Mouse (Mus musculus) intestine, embryonic 14.5 days (tissue): ENCODE measurements around the gene Tlcd2. TPM values are rescaled to one million over a fixed set of nuclear protein-coding genes. Genes with fewer than 3 reads are reported as not detected.
A peak's percentile ranks its signal among the peaks of the same experiment; 100 is the strongest.

ENCODE experiments used
- ATAC-seq: fragments of 200-750 bp; cut with Nextera tagmentation; replicated peaks from 2 replicates; pipeline ENCODE4 v1.8.0; 2017; ENCODE audit warnings: low read depth, moderate number of reproducible peaks, moderate TSS enrichment, moderate library complexity; ENCODE audit not compliant: low FRiP score, low TSS enrichment
- DNase-seq: peaks from one replicate; pipeline ENCODE4 v3.0.0-alpha.2; 2018; ENCODE audit warnings: low spot score
- H3K27ac ChIP-seq: fragments of 300-500 bp; sonication (generic); 2 replicates; pipeline ENCODE4 v1.5.1; 2014; ENCODE audit warnings: low read depth, mild to moderate bottlenecking, control low read depth
- H3K27me3 ChIP-seq: fragments of 300-500 bp; sonication (generic); replicated peaks from 2 replicates; pipeline ENCODE4 v1.6.1; 2014; ENCODE audit warnings: low read length, control low read depth; ENCODE audit not compliant: control insufficient read depth, insufficient read depth
- H3K36me3 ChIP-seq: fragments of 300-500 bp; sonication (generic); 2 replicates; pipeline ENCODE4 v1.6.1; 2014; ENCODE audit warnings: low read length, control low read depth; ENCODE audit not compliant: control insufficient read depth, insufficient read depth
- H3K4me1 ChIP-seq: fragments of 300-500 bp; sonication (generic); replicated peaks from 2 replicates; pipeline ENCODE4 v1.6.1; 2014; ENCODE audit warnings: low read length, control low read depth, mixed read lengths; ENCODE audit not compliant: control insufficient read depth, insufficient read depth
- H3K4me2 ChIP-seq: fragments of 300-500 bp; sonication (generic); 2 replicates; pipeline ENCODE4 v1.6.1; 2014; ENCODE audit warnings: low read length
- H3K4me3 ChIP-seq: fragments of 300-500 bp; sonication (generic); 2 replicates; pipeline ENCODE4 v1.5.1; 2014; ENCODE audit warnings: low read depth, low read length, control low read depth, mixed read lengths
- H3K9ac ChIP-seq: fragments of 300-500 bp; sonication (generic); 2 replicates; pipeline ENCODE4 v1.6.1; 2014; ENCODE audit warnings: mild to moderate bottlenecking, low read length
- H3K9me3 ChIP-seq: fragments of 300-500 bp; sonication (generic); 2 replicates; pipeline ENCODE4 v1.6.1; 2016; ENCODE audit warnings: low read length, control low read depth; ENCODE audit not compliant: control insufficient read depth
- WGBS: fragments of 180-500 bp; shearing (Covaris S2); extraction: QIAGEN DNeasy Blood & Tissue Kit; methylation state at CpG from one replicate; pipeline ENCODE4 v1.1.7; 2014; 5-methylcytosine and 5-hydroxymethylcytosine counted together
- polyA plus RNA-seq: library from polyadenylated mRNA; unstranded; fragments of >200 nt; fragmentation: Nextera tagmentation; extraction: Ambion mirVana; gene quantifications from 2 replicates; pipeline ENCODE4 v1.2.1, GENCODE M21; 2014

Gene Tlcd2
- polyA plus RNA-seq, 1 experiment from 2014 or later, result 22.4 TPM

DNA sequence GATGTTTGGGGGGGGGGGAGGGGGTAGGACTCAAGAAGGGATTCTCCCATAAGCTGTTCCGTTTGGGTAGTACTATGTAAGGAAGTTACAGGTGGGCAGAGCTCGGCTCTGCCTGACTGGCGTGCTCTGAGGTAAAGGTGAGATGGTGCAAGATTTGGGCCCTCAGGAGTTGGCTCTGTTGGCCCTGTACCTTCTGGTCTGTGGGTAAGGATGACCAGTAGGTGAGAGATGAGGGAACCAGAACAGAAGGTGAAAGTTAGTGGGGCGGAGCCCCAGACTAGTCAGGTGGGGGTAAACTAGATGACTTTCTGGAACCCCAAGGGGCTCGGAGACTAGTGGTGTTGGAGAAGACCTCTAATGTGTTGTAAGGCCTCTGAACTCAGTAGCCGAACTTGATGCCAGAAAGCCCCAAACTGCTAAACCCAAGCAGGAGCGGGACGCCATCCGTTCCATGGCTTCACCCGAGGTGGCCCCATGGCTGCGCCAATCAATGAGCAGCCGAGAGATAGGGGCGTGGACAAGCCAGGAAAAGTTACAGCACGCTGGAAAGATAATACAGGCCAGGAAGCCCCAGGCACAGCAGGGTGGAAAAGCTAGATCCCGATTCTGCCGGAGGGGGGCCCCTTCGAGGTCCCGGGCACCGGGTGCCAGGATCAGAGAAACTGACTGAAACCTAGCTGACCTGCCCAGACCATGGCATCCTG lies 6.1 kb downstream of the Tlcd2 start:
- H3K4me3 ChIP-seq, result peak overlapping the region; percentile 53
- H3K36me3 ChIP-seq, result 0 out of 2 replicates have a peak, but pooled peaks cover 5% of the 10 kb centered on the region
- peak overlapping the region; percentile 38; the same call in 1 of the 2 replicates for H3K27ac ChIP-seq
- H3K27me3 ChIP-seq, result no peaks in the 10 kb centered on the region
- H3K9me3 ChIP-seq, result 0 out of 2 replicates have a peak, but pooled peaks cover 3% of the 10 kb centered on the region
- WGBS, result 14% methylated on average over 19 of the region's 19 CpGs
- H3K4me2 ChIP-seq, result peak overlapping the region; percentile 88
- peaks cover 19% of the 10 kb centered on the region for H3K4me1 ChIP-seq
- ATAC-seq (peak; percentile 81), DNase-seq (peak; percentile 81)
- H3K9ac ChIP-seq, result peak overlapping the region; percentile 67

GRCm38 (mm10) chr11:75468410-75468809 lies 6.9 kb downstream of the Tlcd2 start:
- H3K9me3 ChIP-seq, result 0 out of 2 replicates have a peak, but pooled peaks cover 3% of the 10 kb centered on the region
- no peak overlapping the region for H3K27ac ChIP-seq
- peak overlapping the region; percentile 88 for H3K4me2 ChIP-seq
- WGBS, result 64% methylated on average over 7 of the region's 7 CpGs
- peak overlapping the region; percentile 67 for H3K9ac ChIP-seq
- DNase-seq, result no peak
- peaks cover 12% of the 10 kb centered on the region; the same call in 1 of the 2 replicates for H3K4me1 ChIP-seq
- peak overlapping the region; percentile 53 for H3K4me3 ChIP-seq
- 0 out of 2 replicates have a peak, but pooled peaks cover 5% of the 10 kb centered on the region for H3K36me3 ChIP-seq
- H3K27me3 ChIP-seq, result no peaks in the 10 kb centered on the region
- ATAC-seq, result peak; percentile 26; the same call in 1 of the 2 replicates

DNA sequence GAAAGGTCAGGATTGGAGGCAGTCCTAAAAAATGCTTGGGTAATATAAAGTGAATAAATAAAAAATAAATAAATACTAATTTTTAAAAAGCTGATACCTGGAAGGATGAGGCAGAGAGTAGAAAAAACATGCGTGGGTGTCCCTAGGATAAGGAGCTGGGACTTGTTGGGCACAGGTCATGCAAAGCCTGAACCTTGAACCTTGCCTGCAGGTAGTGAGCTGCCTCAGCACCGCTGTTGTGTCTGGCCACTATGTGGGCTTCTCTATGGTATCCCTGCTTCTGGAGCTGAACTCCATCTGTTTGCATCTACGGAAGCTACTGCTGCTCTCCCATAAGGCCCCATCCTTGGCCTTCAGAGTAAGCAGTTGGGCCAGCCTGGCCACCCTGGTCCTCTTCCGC lies 7.7 kb downstream of the Tlcd2 start:
- 0 out of 2 replicates have a peak, but pooled peaks cover 3% of the 10 kb centered on the region for H3K9me3 ChIP-seq
- no peak for ATAC-seq
- no peak overlapping the region for H3K27ac ChIP-seq

GRCm38 (mm10) chr11:75470675-75471074 lies 9.2 kb downstream of the Tlcd2 start:
- Histone ChIP-seq H3K4me3 (no peak overlapping the region), H3K4me2 (no peak overlapping the region), H3K9ac (no peak overlapping the region), H3K27me3 (no peaks in the 10 kb centered on the region), H3K27ac (no peak overlapping the region), H3K36me3 (0 out of 2 replicates have a peak, but pooled peaks cover 1% of the 10 kb centered on the region), H3K9me3 (0 out of 2 replicates have a peak, but pooled peaks cover 3% of the 10 kb centered on the region), H3K4me1 (0 out of 2 replicates have a peak, but pooled peaks cover 8% of the 10 kb centered on the region)
- 84% methylated on average over 3 of the region's 3 CpGs for WGBS
- ATAC-seq, result no peak
- DNase-seq, result no peak

More for the DNA sequence above, 7.7 kb downstream of the Tlcd2 start:
- Histone ChIP-seq H3K4me1 (0 out of 2 replicates have a peak, but pooled peaks cover 8% of the 10 kb centered on the region), H3K4me2 (no peak overlapping the region), H3K36me3 (0 out of 2 replicates have a peak, but pooled peaks cover 5% of the 10 kb centered on the region), H3K27me3 (no peaks in the 10 kb centered on the region), H3K4me3 (no peak overlapping the region), H3K9ac (no peak overlapping the region)
- 90% methylated on average over 4 of the region's 4 CpGs for WGBS
- no peak for DNase-seq

DNA sequence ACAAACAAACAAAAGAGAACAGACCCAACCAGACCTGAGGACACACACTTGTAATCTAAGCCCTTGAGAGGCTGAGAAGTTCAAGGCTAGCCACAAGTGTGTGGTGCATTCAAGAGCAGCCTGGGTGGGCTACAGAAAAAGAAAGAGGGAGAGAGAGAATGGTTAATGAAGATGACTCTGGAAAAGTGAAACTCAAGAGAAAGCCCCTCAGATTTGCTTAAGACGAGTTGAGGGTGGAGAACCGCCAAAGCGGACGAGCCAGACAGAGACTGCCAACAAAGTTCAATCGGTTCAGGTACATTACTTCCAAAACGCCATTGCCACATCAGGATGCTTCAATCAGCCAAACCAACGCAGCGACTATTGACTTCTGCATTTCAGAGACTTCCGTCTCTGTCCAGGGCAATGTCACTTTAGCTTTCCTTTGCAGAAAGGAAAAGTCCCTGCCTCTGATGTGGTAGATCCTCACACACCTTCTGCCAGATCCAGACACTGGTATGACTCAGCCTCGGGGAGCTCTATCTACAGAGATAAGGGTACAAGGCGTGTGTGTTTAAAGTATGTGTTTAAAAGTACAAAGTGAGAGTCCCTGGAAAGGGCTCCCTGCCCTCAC lies 11.1 kb downstream of the Tlcd2 start:
- 78% methylated on average over 11 of the region's 11 CpGs for WGBS
- DNase-seq, result no peak

DNA sequence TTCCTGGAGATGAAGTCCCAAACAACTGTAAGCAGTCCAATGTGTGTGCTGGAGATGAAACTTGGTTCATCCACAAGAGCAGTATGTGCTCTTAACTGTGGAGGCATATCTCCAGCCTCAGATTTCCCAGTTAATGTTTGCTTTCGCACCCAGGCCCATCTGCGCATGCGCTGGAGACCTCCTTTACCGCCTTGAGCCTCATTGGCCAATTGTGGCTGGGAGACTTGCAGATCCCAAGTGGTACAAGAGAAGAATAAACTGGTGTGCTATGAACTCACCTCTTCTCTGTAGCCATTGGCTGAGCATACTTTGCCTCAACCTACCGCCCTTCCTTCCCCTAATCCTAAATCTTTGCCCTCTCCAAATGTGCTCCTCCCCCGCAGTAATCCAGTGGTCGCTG lies 11.9 kb downstream of the Tlcd2 start:
- H3K9ac ChIP-seq, result no peak overlapping the region
- WGBS, result 69% methylated on average over 7 of the region's 7 CpGs
- 0 out of 2 replicates have a peak, but pooled peaks cover 3% of the 10 kb centered on the region for H3K4me1 ChIP-seq
- H3K27ac ChIP-seq, result no peak overlapping the region
- ATAC-seq, result no peak
- H3K4me3 ChIP-seq, result no peak overlapping the region
- no peaks in the 10 kb centered on the region for H3K36me3 ChIP-seq
- no peak for DNase-seq
- H3K4me2 ChIP-seq, result no peak overlapping the region
- H3K27me3 ChIP-seq, result no peaks in the 10 kb centered on the region
- H3K9me3 ChIP-seq, result no peaks in the 10 kb centered on the region

More for the DNA sequence above, 11.1 kb downstream of the Tlcd2 start:
- H3K9ac ChIP-seq, result no peak overlapping the region
- ATAC-seq, result no peak
- H3K27ac ChIP-seq, result no peak overlapping the region
- H3K4me3 ChIP-seq, result no peak overlapping the region
- no peaks in the 10 kb centered on the region for H3K27me3 ChIP-seq
- H3K36me3 ChIP-seq, result no peaks in the 10 kb centered on the region
- no peaks in the 10 kb centered on the region for H3K9me3 ChIP-seq
- no peak overlapping the region for H3K4me2 ChIP-seq
- H3K4me1 ChIP-seq, result 0 out of 2 replicates have a peak, but pooled peaks cover 5% of the 10 kb centered on the region

DNA sequence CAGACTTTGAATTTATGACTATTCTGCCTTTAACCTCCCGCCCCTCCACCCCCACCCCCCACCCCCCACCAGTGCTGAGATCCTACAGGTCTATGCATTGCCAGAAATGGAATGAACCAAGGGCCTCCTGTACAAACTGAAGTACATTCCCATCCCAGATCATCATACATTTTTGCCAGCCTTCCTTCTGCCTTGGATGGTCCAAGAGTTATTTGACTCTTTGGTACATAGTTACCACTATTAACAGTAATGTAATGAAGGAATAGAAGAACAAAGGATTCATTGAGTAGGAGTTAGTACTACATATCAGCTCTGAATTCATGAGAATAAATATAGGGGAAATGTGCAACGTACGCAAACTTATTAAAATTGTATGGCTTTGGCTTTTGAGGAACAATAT lies 24.7 kb downstream of the Tlcd2 start:
- Histone ChIP-seq H3K9ac (no peak overlapping the region), H3K4me2 (peak overlapping the region; percentile 52), H3K9me3 (no peaks in the 10 kb centered on the region), H3K27ac (no peak overlapping the region), H3K4me1 (peaks cover 11% of the 10 kb centered on the region), H3K4me3 (peak overlapping the region; percentile 100), H3K36me3 (peaks cover 32% of the 10 kb centered on the region), H3K27me3 (no peaks in the 10 kb centered on the region)
- ATAC-seq, result peak; percentile 38
- DNase-seq, result no peak
- WGBS, result 13% methylated on average over 3 of the region's 3 CpGs

- Histone ChIP-seq H3K36me3 (peaks cover 37% of the 10 kb centered on the region), H3K4me3 (peak within 1 kb of the TSS; percentile 100), H3K27me3 (no peaks in the 10 kb centered on the region), H3K9me3 (no peaks in the 10 kb centered on the region), H3K4me1 (peaks cover 11% of the 10 kb centered on the region), H3K27ac (peak within 1 kb of the TSS; percentile 76), H3K4me2 (peak within 1 kb of the TSS; percentile 94), H3K9ac (peak within 1 kb of the TSS; percentile 99)
- DNase-seq (peak; percentile 96), ATAC-seq (peak; percentile 98)
- WGBS, result under 1% methylated on average over 52 of the region's 52 CpGs
Observed at GRCm38 (mm10) chr11:75486601-75487285, 25.2 kb downstream of the Tlcd2 start, which contains the start of gene Prpf8. Gene Prpf8, plus strand, starts transcription at chr11:75486816.
